Mouse (Mus musculus) brain, adult 10 weeks (tissue): ENCODE results near the gene Pi4k2a. TPM values are rescaled to one million over a fixed set of nuclear protein-coding genes. Genes with fewer than 3 reads are reported as not detected.

ENCODE experiments used
- polyA plus RNA-seq: library from polyadenylated mRNA; stranded (reverse); fragments of 350-450 nt; fragmentation: Illumina TruSeq; extraction: RNeasy Lipid Tissue Mini Kit (QIAGEN cat#74804); gene quantifications from one replicate; pipeline ENCODE4 v1.2.3, GENCODE M21; 2015; ENCODE audit warnings: low read depth, low replicate concordance

Pi4k2a gene
- polyA plus RNA-seq, result 59.5 TPM

GRCm38 (mm10) chr19:42089748-42090595, at the start of gene Pi4k2a:
Gene Pi4k2a, plus strand, starts transcription at chr19:42090470.

GRCm38 (mm10) chr19:42045269-42046102, 44.8 kb upstream of the Pi4k2a start, which contains the start of gene Hoga1:
Gene Hoga1, plus strand, starts transcription at chr19:42045610.

GRCm38 (mm10) chr19:42051948-42052347, 38.3 kb upstream of the Pi4k2a start, which contains the start of gene 4933411K16Rik:
Gene 4933411K16Rik, plus strand, starts transcription at chr19:42052248.

GRCm38 (mm10) chr19:42086166-42086565, 4.1 kb upstream of the Pi4k2a start, which contains the start of gene Morn4:
Gene Morn4, minus strand, starts transcription at chr19:42086357.

GRCm38 (mm10) chr19:42128787-42129508, 38.7 kb downstream of the Pi4k2a start, which contains the start of gene Avpi1:
Gene Avpi1, minus strand, starts transcription at chr19:42129059.

GRCm38 (mm10) chr19:42147170-42147768, 57.0 kb downstream of the Pi4k2a start, which contains the start of gene Marveld1:
Gene Marveld1, plus strand, starts transcription at chr19:42147400.

GRCm38 (mm10) chr19:42163764-42164163, 73.5 kb downstream of the Pi4k2a start, which contains the start of gene Zfyve27:
Gene Zfyve27, plus strand, starts transcription at chr19:42163951.

Other genes starting within 250 kb of the Pi4k2a start
- gene Frat2, start 242.3 kb upstream of the Pi4k2a start, polyA plus RNA-seq, result 3.2 TPM
- gene Rrp12, start 194.3 kb upstream of the Pi4k2a start, polyA plus RNA-seq, result 18.4 TPM
- gene Pgam1, start 178.5 kb upstream of the Pi4k2a start, polyA plus RNA-seq, result 759 TPM
- gene Exosc1, start 157.0 kb upstream of the Pi4k2a start, polyA plus RNA-seq, result 26.2 TPM
- gene Zdhhc16, start 157.0 kb upstream of the Pi4k2a start, polyA plus RNA-seq, result 47.2 TPM
- gene Mms19, start 109.3 kb upstream of the Pi4k2a start, polyA plus RNA-seq, result 21.3 TPM
- 12.3 TPM for gene Ubtd1, start 108.7 kb upstream of the Pi4k2a start, polyA plus RNA-seq
- 0.43 TPM for gene Ankrd2, start 54.5 kb upstream of the Pi4k2a start, polyA plus RNA-seq
- 1.6 TPM for gene Hoga1, start 44.9 kb upstream of the Pi4k2a start, polyA plus RNA-seq
- not detected for gene 4933411K16Rik, start 38.2 kb upstream of the Pi4k2a start, polyA plus RNA-seq
- 66.3 TPM for gene Morn4, start 4.1 kb upstream of the Pi4k2a start, polyA plus RNA-seq
- 59.4 TPM for gene Avpi1, start 38.6 kb downstream of the Pi4k2a start, polyA plus RNA-seq
- gene Marveld1, start 56.9 kb downstream of the Pi4k2a start, polyA plus RNA-seq, result 7.0 TPM
- gene Zfyve27, start 73.5 kb downstream of the Pi4k2a start, polyA plus RNA-seq, result 73.0 TPM
- 4.1 TPM for gene Sfrp5, start 111.8 kb downstream of the Pi4k2a start, polyA plus RNA-seq
- gene Golga7b, start 157.1 kb downstream of the Pi4k2a start, polyA plus RNA-seq, result 97.3 TPM